Mouse (Mus musculus): ENCODE results near the gene Wfdc12. TPM values are rescaled to one million over a fixed set of nuclear protein-coding genes. Genes with fewer than 3 reads are reported as not detected.

Gene Wfdc12
- polyA plus RNA-seq, 1 experiment from 2014 or later: not detected

GRCm38 (mm10) chr2:164194959-164195630 is 4.7 kb upstream of the Wfdc12 start:
- WGBS: 81% methylated on average over 5 of the region's 5 CpGs
- H3K9me3 ChIP-seq (replicated peaks): no peaks in the 10 kb centered on the region
- DNase-seq (ENCODE audit: low spot score): no peak

GRCm38 (mm10) chr2:164192279-164192678 is 1.9 kb upstream of the Wfdc12 start:
- no peaks in the 10 kb centered on the region for H3K9me3 ChIP-seq (replicated peaks)
- no peak overlapping the region for H3K4me3 ChIP-seq
- H3K27me3 ChIP-seq (ENCODE audit: low read depth, poor library complexity, severe bottlenecking): no peaks in the 10 kb centered on the region
- no peak overlapping the region for H3K27ac ChIP-seq
- no peaks in the 10 kb centered on the region for H3K4me1 ChIP-seq
- no peaks in the 10 kb centered on the region for H3K36me3 ChIP-seq
- no peak for DNase-seq (ENCODE audit: low spot score)

More at GRCm38 (mm10) chr2:164194959-164195630, 4.7 kb upstream of the Wfdc12 start:
- Histone ChIP-seq H3K27ac (no peak overlapping the region), H3K27me3 (ENCODE audit: low read depth, poor library complexity, severe bottlenecking) (no peaks in the 10 kb centered on the region), H3K4me1 (peaks cover 3% of the 10 kb centered on the region; the same call in 1 of the 2 replicates), H3K36me3 (no peaks in the 10 kb centered on the region), H3K4me3 (no peak overlapping the region)

- Histone ChIP-seq H3K27ac (no peak overlapping the region), H3K36me3 (no peaks in the 10 kb centered on the region), H3K9me3 (replicated peaks) (no peaks in the 10 kb centered on the region), H3K27me3 (ENCODE audit: low read depth, poor library complexity, severe bottlenecking) (no peaks in the 10 kb centered on the region), H3K4me1 (no peaks in the 10 kb centered on the region; the same call in 1 of the 2 replicates), H3K4me3 (no peak overlapping the region)
- 34% methylated on average over 5 of the region's 5 CpGs for WGBS
- no peak for DNase-seq (ENCODE audit: low spot score)
Measured at GRCm38 (mm10) chr2:164188722-164189121, 1.7 kb downstream of the Wfdc12 start.

GRCm38 (mm10) chr2:164184145-164184719 is 6.2 kb downstream of the Wfdc12 start:
- 47% methylated on average over 9 of the region's 9 CpGs for WGBS
- Histone ChIP-seq H3K27ac (no peak overlapping the region), H3K4me1 (no peaks in the 10 kb centered on the region; the same call in 1 of the 2 replicates), H3K27me3 (ENCODE audit: low read depth, poor library complexity, severe bottlenecking) (no peaks in the 10 kb centered on the region), H3K4me3 (no peak overlapping the region), H3K36me3 (no peaks in the 10 kb centered on the region), H3K9me3 (replicated peaks) (no peaks in the 10 kb centered on the region)
- no peak for DNase-seq (ENCODE audit: low spot score)

- Histone ChIP-seq H3K9me3 (replicated peaks) (no peaks in the 10 kb centered on the region), H3K27me3 (ENCODE audit: low read depth, poor library complexity, severe bottlenecking) (peaks cover 2% of the 10 kb centered on the region; the same call in 1 of the 2 replicates), H3K27ac (no peak overlapping the region), H3K4me3 (no peak overlapping the region), H3K36me3 (no peaks in the 10 kb centered on the region), H3K4me1 (no peaks in the 10 kb centered on the region; the same call in 1 of the 2 replicates)
- no peak for DNase-seq (ENCODE audit: low spot score)
- 71% methylated on average over 9 of the region's 9 CpGs for WGBS
Measured at GRCm38 (mm10) chr2:164183340-164183739, 7.1 kb downstream of the Wfdc12 start.

- no peaks in the 10 kb centered on the region for H3K9me3 ChIP-seq (replicated peaks)
- 88% methylated on average over 7 of the region's 7 CpGs for WGBS
- H3K4me1 ChIP-seq: no peaks in the 10 kb centered on the region; the same call in 1 of the 2 replicates
- no peak for DNase-seq (ENCODE audit: low spot score)
- no peak within 1 kb of the TSS for H3K4me3 ChIP-seq
- H3K27ac ChIP-seq: no peak within 1 kb of the TSS
- peaks cover 4% of the 10 kb centered on the region; the same call in 1 of the 2 replicates for H3K27me3 ChIP-seq (ENCODE audit: low read depth, poor library complexity, severe bottlenecking)
- H3K36me3 ChIP-seq: no peaks in the 10 kb centered on the region
Measured at GRCm38 (mm10) chr2:164182692-164183255, 7.6 kb downstream of the Wfdc12 start, which contains the start of gene Wfdc5. TSS of gene Wfdc5 (minus strand) at chr2:164182742.

- DNase-seq (ENCODE audit: low spot score): no peak
- peaks cover 18% of the 10 kb centered on the region; the same call in 1 of the 2 replicates for H3K27me3 ChIP-seq (ENCODE audit: low read depth, poor library complexity, severe bottlenecking)
- H3K9me3 ChIP-seq (replicated peaks): no peaks in the 10 kb centered on the region
- no peak overlapping the region for H3K27ac ChIP-seq
- 86% methylated on average over 4 of the region's 4 CpGs for WGBS
- no peaks in the 10 kb centered on the region; the same call in 1 of the 2 replicates for H3K4me1 ChIP-seq
- no peaks in the 10 kb centered on the region for H3K36me3 ChIP-seq
- no peak overlapping the region for H3K4me3 ChIP-seq
Measured at GRCm38 (mm10) chr2:164180770-164181169, 9.6 kb downstream of the Wfdc12 start.

GRCm38 (mm10) chr2:164180124-164180523 is 10.3 kb downstream of the Wfdc12 start:
- WGBS: 35% methylated on average over 3 of the region's 3 CpGs
- H3K27me3 ChIP-seq (ENCODE audit: low read depth, poor library complexity, severe bottlenecking): peaks cover 21% of the 10 kb centered on the region; the same call in 1 of the 2 replicates
- no peak for DNase-seq (ENCODE audit: low spot score)
- no peaks in the 10 kb centered on the region for H3K9me3 ChIP-seq (replicated peaks)
- no peaks in the 10 kb centered on the region for H3K36me3 ChIP-seq
- no peaks in the 10 kb centered on the region; the same call in 1 of the 2 replicates for H3K4me1 ChIP-seq
- H3K27ac ChIP-seq: no peak overlapping the region
- H3K4me3 ChIP-seq: no peak overlapping the region

GRCm38 (mm10) chr2:164177831-164178230 is 12.6 kb downstream of the Wfdc12 start:
- Histone ChIP-seq H3K36me3 (no peaks in the 10 kb centered on the region), H3K4me1 (no peaks in the 10 kb centered on the region), H3K27ac (no peak overlapping the region), H3K27me3 (ENCODE audit: low read depth, poor library complexity, severe bottlenecking) (peaks cover 44% of the 10 kb centered on the region), H3K9me3 (replicated peaks) (no peaks in the 10 kb centered on the region), H3K4me3 (no peak overlapping the region)
- 80% methylated on average over 5 of the region's 5 CpGs for WGBS
- DNase-seq (ENCODE audit: low spot score): no peak

- no peaks in the 10 kb centered on the region for H3K36me3 ChIP-seq
- H3K9me3 ChIP-seq (replicated peaks): no peaks in the 10 kb centered on the region
- H3K4me3 ChIP-seq: no peak overlapping the region
- peaks cover 64% of the 10 kb centered on the region for H3K27me3 ChIP-seq (ENCODE audit: low read depth, poor library complexity, severe bottlenecking)
- H3K27ac ChIP-seq: no peak overlapping the region
- DNase-seq (ENCODE audit: low spot score): no peak
- WGBS: 83% methylated on average over 3 of the region's 3 CpGs
- H3K4me1 ChIP-seq: peaks cover 11% of the 10 kb centered on the region
Measured at GRCm38 (mm10) chr2:164175850-164176249, 14.6 kb downstream of the Wfdc12 start.

- WGBS: 76% methylated on average over 8 of the region's 8 CpGs
- Histone ChIP-seq H3K9me3 (replicated peaks) (no peaks in the 10 kb centered on the region), H3K36me3 (no peaks in the 10 kb centered on the region), H3K4me1 (peaks cover 15% of the 10 kb centered on the region), H3K27me3 (ENCODE audit: low read depth, poor library complexity, severe bottlenecking) (peaks cover 74% of the 10 kb centered on the region), H3K4me3 (no peak overlapping the region), H3K27ac (no peak overlapping the region)
- no peak for DNase-seq (ENCODE audit: low spot score)
Measured at GRCm38 (mm10) chr2:164174649-164175395, 15.6 kb downstream of the Wfdc12 start.

- no peak for DNase-seq (ENCODE audit: low spot score)
- H3K36me3 ChIP-seq: no peaks in the 10 kb centered on the region
- no peaks in the 10 kb centered on the region for H3K9me3 ChIP-seq (replicated peaks)
- peaks cover 20% of the 10 kb centered on the region for H3K4me1 ChIP-seq
- no peak overlapping the region for H3K27ac ChIP-seq
- H3K4me3 ChIP-seq: no peak overlapping the region
- H3K27me3 ChIP-seq (ENCODE audit: low read depth, poor library complexity, severe bottlenecking): peaks cover 87% of the 10 kb centered on the region
- 73% methylated on average over 3 of the region's 3 CpGs for WGBS
Measured at GRCm38 (mm10) chr2:164173394-164173793, 17.0 kb downstream of the Wfdc12 start.

All from limb, embryonic 10.5 days (tissue).